Mouse (Mus musculus) G1E-ER4 (cell line): ENCODE results near the gene Mier3. TPM values are rescaled to one million over a fixed set of nuclear protein-coding genes. Genes with fewer than 3 reads are reported as not detected.

Experiments
- GATA1 ChIP-seq: IDR thresholded peaks from one replicate; pipeline ENCODE4 v1.8.0; 2012; ENCODE audit warnings: low read length, inconsistent platforms
- polyA plus RNA-seq: library from polyadenylated mRNA; stranded (reverse); fragments of >175 nt; gene quantifications from 2 replicates; pipeline ENCODE4 v1.2.3, GENCODE M21; 2012

The Mier3 gene
- polyA plus RNA-seq, 1 experiment = 0.99 TPM

- TF ChIP-seq GATA1 = no peak
Observed at GRCm38 (mm10) chr13:111684056-111684625, 3.4 kb downstream of the Mier3 start.

GRCm38 (mm10) chr13:111685751-111686462 lies 5.1 kb downstream of the Mier3 start:
- no peak for TF ChIP-seq GATA1

- TF ChIP-seq GATA1 = no peak
Observed at GRCm38 (mm10) chr13:111686522-111687284, 5.9 kb downstream of the Mier3 start.

GRCm38 (mm10) chr13:111687285-111687781 lies 6.6 kb downstream of the Mier3 start:
- TF ChIP-seq GATA1 = no peak

- no peak for TF ChIP-seq GATA1
Observed at GRCm38 (mm10) chr13:111703396-111703795, 22.6 kb downstream of the Mier3 start.

GRCm38 (mm10) chr13:111710531-111710930 lies 29.8 kb downstream of the Mier3 start:
- no peak for TF ChIP-seq GATA1

GRCm38 (mm10) chr13:111719726-111720125 lies 38.9 kb downstream of the Mier3 start:
- TF ChIP-seq GATA1 = no peak

GRCm38 (mm10) chr13:111724811-111725164 lies 44.0 kb downstream of the Mier3 start:
- no peak for TF ChIP-seq GATA1

- TF ChIP-seq GATA1 = no peak
Observed at GRCm38 (mm10) chr13:111725165-111726077, 44.6 kb downstream of the Mier3 start.

- TF ChIP-seq GATA1 = no peak
Observed at GRCm38 (mm10) chr13:111726898-111727297, 46.1 kb downstream of the Mier3 start.

- TF ChIP-seq GATA1 = no peak
Observed at GRCm38 (mm10) chr13:111741204-111741990, 60.6 kb downstream of the Mier3 start.

- no peak for TF ChIP-seq GATA1
Observed at GRCm38 (mm10) chr13:111741991-111742615, 61.3 kb downstream of the Mier3 start.

- no peak for TF ChIP-seq GATA1
Observed at GRCm38 (mm10) chr13:111744233-111745000, 63.6 kb downstream of the Mier3 start.
